Mouse (Mus musculus): ENCODE measurements around the gene Serac1.

DNA sequence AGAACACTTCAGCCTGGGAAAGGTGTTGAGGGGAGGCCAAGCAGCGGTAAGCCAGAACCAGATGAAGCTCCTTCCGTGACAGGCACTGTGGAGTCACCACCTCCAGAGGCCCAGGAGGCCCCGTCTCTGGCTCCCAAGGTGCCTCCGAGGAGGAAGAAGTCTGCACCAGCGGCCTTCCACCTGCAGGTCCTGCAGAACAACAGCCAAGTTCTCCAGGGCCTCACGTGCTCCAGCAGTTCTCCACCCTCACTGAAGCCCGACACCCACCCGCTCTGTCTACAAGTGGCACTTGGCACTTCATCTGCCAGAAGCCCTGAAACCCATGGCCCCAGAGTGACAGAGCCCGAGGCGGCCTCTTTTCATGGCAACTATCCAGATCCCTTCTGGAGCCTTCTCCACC is 42.0 kb downstream of the Serac1 start:
- TF ChIP-seq EP300 (IDR thresholded peaks at IDR 0.05; ENCODE audit: low read depth) (no peak), CTCF (IDR thresholded peaks at IDR 0.05; ENCODE audit: low read depth) (no peak)

Measured in liver, embryonic 14.5 days (tissue).